Mouse (Mus musculus) midbrain, embryonic 11.5 days (tissue): ENCODE data around the gene Gm884. TPM values are rescaled to one million over a fixed set of nuclear protein-coding genes. Genes with fewer than 3 reads are reported as not detected.
"Not testable (repeated sequence)": the region's sequence is repeated elsewhere in the genome, so short reads cannot be mapped to it uniquely, and the experiment has no call there.

Source experiments
- ATAC-seq: fragments of 200-750 bp; cut with Nextera tagmentation; 2 replicates; pipeline ENCODE4 v1.8.0; 2017; ENCODE audit warnings: moderate TSS enrichment, moderate library complexity; ENCODE audit not compliant: low FRiP score
- DNase-seq: peaks from one replicate; pipeline ENCODE4 v3.0.0; 2015; ENCODE audit warnings: low spot score; ENCODE audit errors: missing footprints
- H3K27ac ChIP-seq: fragments of 300-500 bp; sonication (generic); 2 replicates; pipeline ENCODE4 v1.5.1; 2014; ENCODE audit warnings: low read depth, low read length
- H3K27me3 ChIP-seq: fragments of 300-500 bp; sonication (generic); 2 replicates; pipeline ENCODE4 v1.6.1; 2014; ENCODE audit warnings: mild to moderate bottlenecking, low read length, moderate library complexity, mixed read lengths; ENCODE audit not compliant: control insufficient read depth, insufficient read depth
- H3K36me3 ChIP-seq: fragments of 300-500 bp; sonication (generic); 2 replicates; pipeline ENCODE4 v1.6.1; 2014; ENCODE audit warnings: mild to moderate bottlenecking, low read length, moderate library complexity, mixed read lengths; ENCODE audit not compliant: control insufficient read depth, insufficient read depth
- H3K4me1 ChIP-seq: fragments of 300-500 bp; sonication (generic); 2 replicates; pipeline ENCODE4 v1.6.1; 2014; ENCODE audit warnings: low read length; ENCODE audit not compliant: control insufficient read depth, insufficient read depth
- H3K4me2 ChIP-seq: fragments of 300-500 bp; sonication (generic); 2 replicates; pipeline ENCODE4 v1.6.1; 2014; ENCODE audit warnings: mild to moderate bottlenecking, moderate library complexity
- H3K4me3 ChIP-seq: fragments of 300-500 bp; sonication (generic); 2 replicates; pipeline ENCODE4 v1.5.1; 2014; ENCODE audit warnings: low read depth, low read length
- H3K9ac ChIP-seq: fragments of 300-500 bp; sonication (generic); 2 replicates; pipeline ENCODE4 v1.6.1; 2014; ENCODE audit warnings: low read length
- H3K9me3 ChIP-seq: fragments of 300-500 bp; sonication (generic); 2 replicates; pipeline ENCODE4 v1.6.1; 2016; ENCODE audit warnings: low read length; ENCODE audit not compliant: control insufficient read depth
- WGBS: fragments of 180-500 bp; shearing (Covaris S2); extraction: QIAGEN DNeasy Blood & Tissue Kit; methylation state at CpG from one replicate; pipeline ENCODE4 v1.1.7; 2014; 5-methylcytosine and 5-hydroxymethylcytosine counted together
- polyA plus RNA-seq: library from polyadenylated mRNA; unstranded; fragments of >200 nt; fragmentation: Nextera tagmentation; extraction: Ambion mirVana; gene quantifications from 2 replicates; pipeline ENCODE4 v1.2.1, GENCODE M21; 2014

The Gm884 gene
- polyA plus RNA-seq, 1 experiment from 2014 or later: not detected

DNA sequence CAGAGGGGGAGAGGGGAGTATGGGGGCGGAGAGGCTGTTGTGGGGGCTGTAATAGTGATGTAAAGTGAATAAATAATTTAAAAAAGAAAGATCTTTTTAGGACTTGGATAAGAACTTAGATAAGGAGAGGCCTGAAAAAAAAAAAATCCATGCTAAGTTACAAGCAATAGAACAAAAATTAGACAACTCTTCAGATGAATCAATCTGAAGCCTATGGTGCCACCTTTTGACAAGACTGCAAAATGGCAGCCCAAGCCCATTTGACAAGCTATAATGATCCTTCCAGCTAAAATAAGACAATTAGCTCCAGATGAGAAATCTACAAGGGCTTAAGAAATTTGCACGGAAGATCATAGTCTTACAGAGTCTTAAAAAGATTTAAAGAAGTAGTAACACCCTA is 64.9 kb downstream of the Gm884 start:
- ATAC-seq: no peak
- Histone ChIP-seq H3K4me1 (no peaks in the 10 kb centered on the region), H3K27me3 (no peaks in the 10 kb centered on the region), H3K27ac (no peak overlapping the region), H3K9ac (no peak overlapping the region), H3K4me2 (no peak overlapping the region), H3K36me3 (no peaks in the 10 kb centered on the region), H3K9me3 (no peaks in the 10 kb centered on the region), H3K4me3 (no peak overlapping the region)
- 74% methylated on average over 2 of the region's 2 CpGs for WGBS
- no peak for DNase-seq

- H3K36me3 ChIP-seq, H3K9me3 ChIP-seq, H3K4me2 ChIP-seq, H3K27ac ChIP-seq, H3K27me3 ChIP-seq, DNase-seq, H3K4me1 ChIP-seq, H3K4me3 ChIP-seq, H3K9ac ChIP-seq, ATAC-seq: not testable (repeated sequence)
- 24% methylated on average over 1 of the region's 1 CpGs for WGBS
Measured at GRCm38 (mm10) chr11:103534973-103535372, 86.0 kb downstream of the Gm884 start.

GRCm38 (mm10) chr11:103512111-103512510 is 108.8 kb downstream of the Gm884 start:
- ATAC-seq (no peak), DNase-seq (no peak)
- no peaks in the 10 kb centered on the region for H3K27me3 ChIP-seq
- H3K4me3 ChIP-seq: no peak overlapping the region
- H3K27ac ChIP-seq: no peak overlapping the region
- H3K4me2 ChIP-seq: no peak overlapping the region
- H3K36me3 ChIP-seq: no peaks in the 10 kb centered on the region
- 79% methylated on average over 2 of the region's 2 CpGs for WGBS
- H3K9me3 ChIP-seq: no peaks in the 10 kb centered on the region
- no peak overlapping the region for H3K9ac ChIP-seq
- H3K4me1 ChIP-seq: no peaks in the 10 kb centered on the region

- Histone ChIP-seq H3K36me3 (no peaks in the 10 kb centered on the region), H3K4me1 (no peaks in the 10 kb centered on the region), H3K4me2 (no peak within 1 kb of the TSS), H3K9ac (no peak within 1 kb of the TSS), H3K27ac (no peak within 1 kb of the TSS), H3K9me3 (no peaks in the 10 kb centered on the region), H3K4me3 (no peak within 1 kb of the TSS), H3K27me3 (no peaks in the 10 kb centered on the region)
- no peak for DNase-seq
- whole genome bisulfite sequencing: 91% methylated on average over 12 of the region's 12 CpGs
- no peak for ATAC-seq
Measured at GRCm38 (mm10) chr11:103504497-103504896, 116.4 kb downstream of the Gm884 start, which contains the start of gene Lrrc37a. Gene Lrrc37a (minus strand): TSS chr11:103504597.

Other genes starting within 250 kb of the Gm884 start
- gene Plekhm1, start 208.5 kb downstream of the Gm884 start, polyA plus RNA-seq: 6.4 and 7.6 TPM in 2 replicates
- gene Lrrc37a, start 116.5 kb downstream of the Gm884 start, polyA plus RNA-seq: not detected in 2 replicates
- gene Lyzl6, start 17.8 kb upstream of the Gm884 start, polyA plus RNA-seq: not detected in 2 replicates
- not detected in 2 replicates for gene Rprml, start 28.4 kb upstream of the Gm884 start, polyA plus RNA-seq
- gene Gosr2, start 76.8 kb upstream of the Gm884 start, polyA plus RNA-seq: 87.8 and 90.9 TPM in 2 replicates
- gene Wnt9b, start 128.7 kb upstream of the Gm884 start, polyA plus RNA-seq: 0.25 and 0.36 TPM in 2 replicates
- 13.8 and 14.2 TPM in 2 replicates for gene Wnt3, start 153.0 kb upstream of the Gm884 start, polyA plus RNA-seq